Mouse (Mus musculus): ENCODE data around the gene Bcl2l2. TPM values are rescaled to one million over a fixed set of nuclear protein-coding genes. Genes with fewer than 3 reads are reported as not detected.

The Bcl2l2 gene
- total and polyA plus RNA-seq, 3 experiments = 12.5 to 18.8 TPM; not detected in 1

DNA sequence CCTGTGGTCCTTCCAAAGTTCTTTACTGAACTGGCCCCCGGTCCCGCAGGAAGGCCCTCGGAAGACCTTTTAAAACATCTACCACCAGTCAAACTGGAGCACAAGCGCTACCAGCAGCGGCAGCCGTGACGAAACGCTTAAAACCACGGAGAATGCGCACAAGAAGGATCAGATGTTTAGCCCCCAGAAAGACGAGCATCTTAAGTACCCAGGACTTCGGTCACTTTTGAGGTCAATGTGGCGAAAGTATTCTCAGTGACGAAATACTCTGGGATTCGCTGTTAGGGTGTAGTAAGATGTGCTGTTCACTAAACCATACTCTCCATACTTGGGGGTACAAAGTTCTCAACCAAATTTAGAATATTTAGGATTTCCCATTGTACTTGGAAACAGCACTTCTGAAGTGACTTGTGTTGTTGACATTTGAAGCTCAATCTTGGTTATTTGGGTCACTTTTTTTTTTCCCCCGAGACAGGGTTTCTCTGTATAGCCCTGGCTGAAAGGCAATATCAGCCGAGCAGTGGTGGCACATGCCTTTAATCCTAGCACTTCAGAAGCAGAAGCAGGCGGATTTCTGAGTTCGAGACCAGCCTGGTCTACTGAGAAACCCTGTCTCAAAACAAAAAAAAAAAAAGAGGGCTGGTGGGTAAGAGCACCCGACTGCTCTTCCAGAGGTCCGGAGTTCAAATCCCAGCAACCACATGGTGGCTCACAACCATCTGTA, 18.7 kb upstream of the Bcl2l2 start:
- peaks cover 0 to 21% of the 10 kb centered on the region in 2 experiments; a peak in 2 of 4 replicates for H3K36me3 ChIP-seq (ENCODE audit: control insufficient read depth in 1 of 2, insufficient read depth in 2 of 2, low read length in 2 of 2)
- peak overlapping the region; percentile 48 for H3K27ac ChIP-seq (ENCODE audit: control insufficient read depth, low read depth, low read length)
- H3K9ac ChIP-seq (ENCODE audit: control insufficient read depth, low read depth, low read length, poor library complexity, severe bottlenecking) = peak overlapping the region; percentile 72
- no peaks in the 10 kb centered on the region for H3K27me3 ChIP-seq (ENCODE audit: control insufficient read depth in 1 of 2, insufficient read depth in 2 of 2, low read length in 2 of 2)
- H3K79me2 ChIP-seq (ENCODE audit: control insufficient read depth, insufficient read depth, low read length, poor library complexity) = no peaks in the 10 kb centered on the region; the same call in 1 of the 2 replicates
- H3K4me3 ChIP-seq (ENCODE audit: control insufficient read depth in 1 of 2, insufficient read depth in 1 of 2, low read depth in 2 of 2, low read length in 2 of 2) = peak overlapping the region; percentile 77 to 96
- peak; percentile 95 for TF ChIP-seq TBP (IDR thresholded peaks at IDR 0.05; ENCODE audit: low read depth, low read length)
- 0 out of 2 replicates have a peak, but pooled peaks have one; percentile 47 for TF ChIP-seq MXI1 (IDR thresholded peaks at IDR 0.05; ENCODE audit: low read depth, low read length)
- TF ChIP-seq ELF1 (IDR thresholded peaks at IDR 0.05; ENCODE audit: low read depth, low read length) = no peak
- TF ChIP-seq UBTF (IDR thresholded peaks at IDR 0.05; ENCODE audit: borderline replicate concordance, insufficient read depth, low read depth, low read length) = no peak
- peak; percentile 67 for TF ChIP-seq ZNF384 (IDR thresholded peaks at IDR 0.05; ENCODE audit: low read depth, low read length)
- TF ChIP-seq SIN3A (IDR thresholded peaks at IDR 0.05; ENCODE audit: low read length) = peak; percentile 35; the same call in 1 of the 2 replicates
- 0 out of 2 replicates have a peak, but pooled peaks have one; percentile 23 for TF ChIP-seq MYC (IDR thresholded peaks at IDR 0.05; ENCODE audit: low read depth, low read length)
- no peaks in the 10 kb centered on the region for H3K9me3 ChIP-seq (replicated peaks; ENCODE audit: insufficient read depth, low read length)
- DNase-seq (ENCODE audit: low read depth, low spot score) = no peak
- peaks cover 19 to 27% of the 10 kb centered on the region in 2 experiments for H3K4me1 ChIP-seq (ENCODE audit: control insufficient read depth in 1 of 2, insufficient read depth in 2 of 2, low read length in 2 of 2)

DNA sequence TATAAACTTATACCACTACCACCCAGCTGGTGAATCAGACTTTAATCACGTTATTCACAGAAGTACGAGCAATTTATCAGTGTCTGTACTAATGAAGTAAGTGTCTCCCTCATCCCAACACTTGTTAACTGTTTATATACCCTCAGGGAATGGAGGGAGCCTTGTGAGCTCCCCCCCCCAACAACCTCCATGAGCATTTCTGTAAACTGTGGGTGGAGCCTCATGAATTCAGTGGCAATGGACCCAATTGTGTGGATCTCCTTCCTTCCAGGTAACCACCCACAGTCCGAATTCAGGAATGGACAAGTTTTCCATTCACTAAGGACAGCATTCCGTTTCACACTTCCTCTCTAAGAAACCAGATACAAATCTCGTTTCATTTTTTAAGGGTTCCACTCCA, 17.6 kb upstream of the Bcl2l2 start:
- peak overlapping the region in 1 of 2 experiments; percentile 19; a peak in 1 of 4 replicates for H3K4me3 ChIP-seq (ENCODE audit: control insufficient read depth in 1 of 2, insufficient read depth in 1 of 2, low read depth in 2 of 2, low read length in 2 of 2)
- no peaks in the 10 kb centered on the region; the same call in 1 of the 2 replicates for H3K79me2 ChIP-seq (ENCODE audit: control insufficient read depth, insufficient read depth, low read length, poor library complexity)
- H3K9ac ChIP-seq (ENCODE audit: control insufficient read depth, low read depth, low read length, poor library complexity, severe bottlenecking) = no peak overlapping the region
- H3K27me3 ChIP-seq (ENCODE audit: control insufficient read depth in 1 of 2, insufficient read depth in 2 of 2, low read length in 2 of 2) = no peaks in the 10 kb centered on the region
- peak overlapping the region; percentile 9; the same call in 1 of the 2 replicates for H3K27ac ChIP-seq (ENCODE audit: control insufficient read depth, low read depth, low read length)
- 0 out of 4 replicates have a peak, but pooled peaks of 1 of the 2 experiments have one; percentile 6 for TF ChIP-seq EP300 (IDR thresholded peaks at IDR 0.05; ENCODE audit: low read depth in 1 of 2, low read length in 2 of 2)
- 0 out of 2 replicates have a peak, but pooled peaks have one; percentile 45 for TF ChIP-seq CHD1 (IDR thresholded peaks at IDR 0.05; ENCODE audit: low read depth, low read length)
- TF ChIP-seq GABPA (IDR thresholded peaks at IDR 0.05; ENCODE audit: low read depth, low read length) = no peak
- H3K9me3 ChIP-seq (replicated peaks; ENCODE audit: insufficient read depth, low read length) = no peaks in the 10 kb centered on the region
- peak; percentile 25 for DNase-seq (ENCODE audit: low read depth, low spot score)
- peaks cover 0 to 21% of the 10 kb centered on the region in 2 experiments; a peak in 2 of 4 replicates for H3K36me3 ChIP-seq (ENCODE audit: control insufficient read depth in 1 of 2, insufficient read depth in 2 of 2, low read length in 2 of 2)
- peaks cover 19 to 27% of the 10 kb centered on the region in 2 experiments for H3K4me1 ChIP-seq (ENCODE audit: control insufficient read depth in 1 of 2, insufficient read depth in 2 of 2, low read length in 2 of 2)

- DNase-seq (ENCODE audit: low read depth, low spot score) = peak; percentile 51
- H3K36me3 ChIP-seq (ENCODE audit: control insufficient read depth in 1 of 2, insufficient read depth in 2 of 2, low read length in 2 of 2) = peaks cover 0 to 21% of the 10 kb centered on the region in 2 experiments; a peak in 2 of 4 replicates
- peaks cover 19 to 27% of the 10 kb centered on the region in 2 experiments for H3K4me1 ChIP-seq (ENCODE audit: control insufficient read depth in 1 of 2, insufficient read depth in 2 of 2, low read length in 2 of 2)
- H3K4me3 ChIP-seq (ENCODE audit: control insufficient read depth in 1 of 2, insufficient read depth in 1 of 2, low read depth in 2 of 2, low read length in 2 of 2) = peak overlapping the region; percentile 3 to 4; a peak in 1 of 4 replicates
- no peaks in the 10 kb centered on the region for H3K27me3 ChIP-seq (ENCODE audit: control insufficient read depth in 1 of 2, insufficient read depth in 2 of 2, low read length in 2 of 2)
- no peaks in the 10 kb centered on the region for H3K9me3 ChIP-seq (replicated peaks; ENCODE audit: insufficient read depth, low read length)
- no peaks in the 10 kb centered on the region; the same call in 1 of the 2 replicates for H3K79me2 ChIP-seq (ENCODE audit: control insufficient read depth, insufficient read depth, low read length, poor library complexity)
- peak overlapping the region; percentile 23; the same call in 1 of the 2 replicates for H3K9ac ChIP-seq (ENCODE audit: control insufficient read depth, low read depth, low read length, poor library complexity, severe bottlenecking)
- H3K27ac ChIP-seq (ENCODE audit: control insufficient read depth, low read depth, low read length) = peak overlapping the region; percentile 39; the same call in 1 of the 2 replicates
- TF ChIP-seq EP300 (IDR thresholded peaks at IDR 0.05; ENCODE audit: low read depth in 1 of 2, low read length in 2 of 2) = 0 out of 4 replicates have a peak, but pooled peaks of 1 of the 2 experiments have one; percentile 26
- no peak for TF ChIP-seq POLR2AphosphoS2 (IDR thresholded peaks at IDR 0.05; ENCODE audit: low read length)
- peak; percentile 93 for TF ChIP-seq ZNF384 (IDR thresholded peaks at IDR 0.05; ENCODE audit: low read depth, low read length)
- TF ChIP-seq ZMIZ1 (IDR thresholded peaks at IDR 0.05; ENCODE audit: low read depth, low read length) = no peak
- peak; percentile 37; the same call in 1 of the 2 replicates for TF ChIP-seq MYC (IDR thresholded peaks at IDR 0.05; ENCODE audit: low read depth, low read length)
- TF ChIP-seq POLR2A (IDR thresholded peaks at IDR 0.05; ENCODE audit: control insufficient read depth in 1 of 2, insufficient read depth in 1 of 2, low read depth in 1 of 2, low read length in 2 of 2, poor library complexity in 1 of 2) = no peak
- peak; percentile 50; the same call in 1 of the 2 replicates for TF ChIP-seq SIN3A (IDR thresholded peaks at IDR 0.05; ENCODE audit: low read length)
- TF ChIP-seq HCFC1 (IDR thresholded peaks at IDR 0.05; ENCODE audit: low read depth, low read length) = 0 out of 2 replicates have a peak, but pooled peaks have one; percentile 28
- no peak for TF ChIP-seq CHD1 (IDR thresholded peaks at IDR 0.05; ENCODE audit: low read depth, low read length)
- no peak for TF ChIP-seq MYB (IDR thresholded peaks at IDR 0.05; ENCODE audit: low read depth, low read length)
- peak; percentile 70 for TF ChIP-seq ELF1 (IDR thresholded peaks at IDR 0.05; ENCODE audit: low read depth, low read length)
Observed at GRCm38 (mm10) chr14:54866268-54866667, 16.9 kb upstream of the Bcl2l2 start.
